Mouse (Mus musculus) heart, embryonic 15.5 days (tissue): ENCODE measurements around the gene Tango2. TPM values are rescaled to one million over a fixed set of nuclear protein-coding genes. Genes with fewer than 3 reads are reported as not detected.
A peak's percentile ranks its signal among the peaks of the same experiment; 100 is the strongest.

ENCODE experiments used
- ATAC-seq: fragments of 200-750 bp; cut with Nextera tagmentation; replicated peaks from 2 replicates; pipeline ENCODE4 v1.8.0; 2017; ENCODE audit warnings: low read depth, moderate TSS enrichment; ENCODE audit not compliant: insufficient number of reproducible peaks, insufficient read depth, low FRiP score
- H3K27ac ChIP-seq: fragments of 300-500 bp; sonication (generic); 2 replicates; pipeline ENCODE4 v1.5.1; 2015; ENCODE audit warnings: mild to moderate bottlenecking, inconsistent platforms
- H3K27me3 ChIP-seq: fragments of 300-500 bp; sonication (generic); 2 replicates; pipeline ENCODE4 v1.6.1; 2015; ENCODE audit warnings: inconsistent platforms
- H3K36me3 ChIP-seq: fragments of 300-500 bp; sonication (generic); 2 replicates; pipeline ENCODE4 v1.6.1; 2015; ENCODE audit warnings: mild to moderate bottlenecking, inconsistent platforms
- H3K4me1 ChIP-seq: fragments of 300-500 bp; sonication (generic); replicated peaks from 2 replicates; pipeline ENCODE4 v1.6.1; 2015; ENCODE audit warnings: inconsistent platforms
- H3K4me2 ChIP-seq: fragments of 300-500 bp; sonication (generic); 2 replicates; pipeline ENCODE4 v1.6.1; 2015; ENCODE audit warnings: inconsistent platforms, mild to moderate bottlenecking, moderate library complexity
- H3K4me3 ChIP-seq: fragments of 300-500 bp; sonication (generic); 2 replicates; pipeline ENCODE4 v1.5.1; 2015; ENCODE audit warnings: mild to moderate bottlenecking, inconsistent platforms
- H3K9ac ChIP-seq: fragments of 300-500 bp; sonication (generic); 2 replicates; pipeline ENCODE4 v1.6.1; 2015; ENCODE audit warnings: mild to moderate bottlenecking, inconsistent platforms
- H3K9me3 ChIP-seq: fragments of 300-500 bp; sonication (generic); replicated peaks from 2 replicates; pipeline ENCODE4 v1.6.1; 2016; ENCODE audit warnings: inconsistent platforms
- WGBS: fragments of 180-500 bp; shearing (Covaris S2); methylation state at CpG from one replicate; pipeline ENCODE4 v1.1.7; 2015; ENCODE audit warnings: mixed read lengths; 5-methylcytosine and 5-hydroxymethylcytosine counted together
- polyA plus RNA-seq: library from polyadenylated mRNA; unstranded; fragments of >200 nt; fragmentation: Nextera tagmentation; extraction: Ambion mirVana; gene quantifications from 2 replicates; pipeline ENCODE4 v1.2.1, GENCODE M21; 2015

Gene Tango2
- polyA plus RNA-seq, 1 experiment from 2014 or later = 61.4 TPM

DNA sequence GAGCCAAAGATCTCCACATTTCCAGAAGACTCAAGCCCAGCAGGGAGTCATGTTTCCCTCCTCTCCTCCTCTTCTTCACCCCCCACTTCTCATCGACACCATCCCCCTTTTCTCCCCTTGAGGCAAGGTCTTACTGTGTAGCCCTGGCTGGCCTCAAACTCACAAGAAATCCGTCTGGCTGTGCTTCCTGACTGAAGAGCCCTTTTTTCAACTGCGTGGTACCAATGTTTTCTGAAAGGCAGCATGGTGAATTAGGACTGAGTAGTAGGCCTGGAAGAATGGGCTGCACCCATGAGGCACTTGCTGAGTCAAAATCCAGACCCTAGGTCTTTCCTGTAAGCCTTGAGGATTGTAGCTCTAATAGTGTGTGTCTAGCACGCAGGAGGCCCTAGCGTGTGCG lies 42.5 kb upstream of the Tango2 start:
- Histone ChIP-seq H3K9me3 (no peaks in the 10 kb centered on the region), H3K4me2 (no peak overlapping the region), H3K4me3 (no peak overlapping the region), H3K27ac (no peak overlapping the region), H3K9ac (no peak overlapping the region), H3K4me1 (peaks cover 55% of the 10 kb centered on the region), H3K36me3 (no peaks in the 10 kb centered on the region), H3K27me3 (no peaks in the 10 kb centered on the region)
- ATAC-seq = no peak
- WGBS = 73% methylated on average over 6 of the region's 6 CpGs

- no peak overlapping the region for H3K4me2 ChIP-seq
Observed at GRCm38 (mm10) chr16:18388583-18389435, 40.9 kb upstream of the Tango2 start.

DNA sequence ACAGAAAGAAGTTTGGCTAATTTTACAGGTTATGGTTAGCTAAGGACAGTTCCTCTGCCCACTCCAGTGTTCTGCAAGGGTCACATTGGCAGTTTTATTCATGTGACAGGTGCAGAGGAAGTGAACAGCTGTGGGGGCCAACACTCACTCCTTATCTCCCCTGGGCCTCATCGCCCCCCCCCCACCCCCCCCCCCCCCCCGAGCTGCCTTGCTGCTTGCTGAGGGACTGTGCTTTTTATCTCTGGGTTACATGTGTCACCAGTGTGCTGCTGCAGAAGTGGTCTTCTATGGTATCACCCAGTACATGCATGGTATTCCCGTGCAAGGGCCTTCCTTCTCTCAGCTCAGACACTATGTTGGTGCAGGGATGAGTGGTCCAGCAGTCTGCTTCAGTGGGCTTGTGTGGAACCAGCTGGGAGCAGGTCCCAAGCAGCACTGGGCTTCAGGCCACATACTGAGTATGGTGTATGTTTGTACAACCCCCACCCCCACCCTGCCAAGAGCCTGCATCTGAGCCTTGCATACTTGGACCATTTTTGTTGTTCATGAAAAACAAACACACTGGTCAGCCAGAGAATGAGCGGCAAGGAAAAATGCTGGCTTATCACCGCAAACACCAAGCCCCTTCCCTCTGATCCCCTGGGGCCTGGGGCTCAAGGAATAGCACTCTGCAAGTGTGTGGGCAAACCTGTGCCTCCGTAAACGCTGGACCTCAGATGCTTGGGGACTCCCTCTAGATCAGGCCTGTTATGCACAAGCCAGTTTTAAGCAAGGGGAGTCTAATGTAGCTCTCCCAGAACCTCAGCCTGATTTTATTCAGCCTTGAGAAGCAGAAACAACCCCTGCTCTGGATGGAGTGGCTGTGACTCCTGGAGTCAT lies 40.0 kb upstream of the Tango2 start:
- Histone ChIP-seq H3K27ac (peak overlapping the region; percentile 48), H3K4me3 (no peak overlapping the region), H3K27me3 (no peaks in the 10 kb centered on the region), H3K4me1 (peaks cover 47% of the 10 kb centered on the region), H3K36me3 (no peaks in the 10 kb centered on the region), H3K9me3 (no peaks in the 10 kb centered on the region), H3K9ac (no peak overlapping the region; the same call in 1 of the 2 replicates), H3K4me2 (no peak overlapping the region)
- ATAC-seq = no peak
- WGBS = 30% methylated on average over 7 of the region's 7 CpGs

More at GRCm38 (mm10) chr16:18388583-18389435, 40.9 kb upstream of the Tango2 start:
- WGBS = 83% methylated on average over 14 of the region's 14 CpGs
- Histone ChIP-seq H3K36me3 (no peaks in the 10 kb centered on the region), H3K27me3 (no peaks in the 10 kb centered on the region), H3K27ac (peak overlapping the region; percentile 48), H3K9ac (no peak overlapping the region; the same call in 1 of the 2 replicates), H3K4me3 (no peak overlapping the region), H3K9me3 (no peaks in the 10 kb centered on the region), H3K4me1 (peaks cover 45% of the 10 kb centered on the region)
- ATAC-seq = no peak

GRCm38 (mm10) chr16:18386972-18387371 lies 39.1 kb upstream of the Tango2 start:
- no peak overlapping the region for H3K27ac ChIP-seq

DNA sequence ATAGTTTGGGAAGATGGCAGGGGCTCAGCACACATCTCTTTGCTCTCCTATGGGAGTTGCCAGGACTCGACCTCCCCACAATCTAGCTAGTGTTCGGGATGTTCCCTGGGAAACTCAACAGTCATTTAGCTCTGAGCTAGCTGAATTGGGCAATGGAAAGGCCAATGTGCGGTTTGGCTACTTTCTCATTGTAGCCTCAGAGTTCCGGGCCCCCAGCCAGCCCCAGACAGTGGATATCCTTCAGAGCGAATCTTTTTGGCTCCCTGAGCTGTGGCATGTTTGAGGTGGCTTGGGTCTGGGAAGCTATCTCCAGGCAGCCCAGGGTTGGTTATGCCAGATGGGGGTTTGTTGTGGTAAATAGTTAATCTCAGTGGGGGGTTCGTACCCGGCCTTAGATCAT lies 38.5 kb upstream of the Tango2 start:
- no peak for ATAC-seq
- H3K36me3 ChIP-seq = no peaks in the 10 kb centered on the region
- 79% methylated on average over 7 of the region's 7 CpGs for WGBS
- no peak overlapping the region for H3K27ac ChIP-seq
- H3K4me1 ChIP-seq = peaks cover 45% of the 10 kb centered on the region
- no peaks in the 10 kb centered on the region for H3K9me3 ChIP-seq
- no peak overlapping the region for H3K4me3 ChIP-seq
- no peak overlapping the region for H3K4me2 ChIP-seq
- no peaks in the 10 kb centered on the region for H3K27me3 ChIP-seq
- H3K9ac ChIP-seq = no peak overlapping the region

More at GRCm38 (mm10) chr16:18386972-18387371, 39.1 kb upstream of the Tango2 start:
- Histone ChIP-seq H3K4me1 (peaks cover 46% of the 10 kb centered on the region), H3K4me2 (no peak overlapping the region), H3K9me3 (no peaks in the 10 kb centered on the region), H3K9ac (no peak overlapping the region), H3K4me3 (no peak overlapping the region), H3K36me3 (no peaks in the 10 kb centered on the region), H3K27me3 (no peaks in the 10 kb centered on the region)
- ATAC-seq = no peak
- 45% methylated on average over 3 of the region's 3 CpGs for whole genome bisulfite sequencing

- Histone ChIP-seq H3K27ac (no peak overlapping the region), H3K4me1 (peaks cover 49% of the 10 kb centered on the region), H3K4me3 (no peak overlapping the region), H3K9me3 (no peaks in the 10 kb centered on the region), H3K36me3 (no peaks in the 10 kb centered on the region), H3K9ac (no peak overlapping the region), H3K27me3 (no peaks in the 10 kb centered on the region), H3K4me2 (no peak overlapping the region)
- WGBS = 66% methylated on average over 5 of the region's 5 CpGs
- no peak for ATAC-seq
Observed at GRCm38 (mm10) chr16:18385411-18385810, 37.5 kb upstream of the Tango2 start.

DNA sequence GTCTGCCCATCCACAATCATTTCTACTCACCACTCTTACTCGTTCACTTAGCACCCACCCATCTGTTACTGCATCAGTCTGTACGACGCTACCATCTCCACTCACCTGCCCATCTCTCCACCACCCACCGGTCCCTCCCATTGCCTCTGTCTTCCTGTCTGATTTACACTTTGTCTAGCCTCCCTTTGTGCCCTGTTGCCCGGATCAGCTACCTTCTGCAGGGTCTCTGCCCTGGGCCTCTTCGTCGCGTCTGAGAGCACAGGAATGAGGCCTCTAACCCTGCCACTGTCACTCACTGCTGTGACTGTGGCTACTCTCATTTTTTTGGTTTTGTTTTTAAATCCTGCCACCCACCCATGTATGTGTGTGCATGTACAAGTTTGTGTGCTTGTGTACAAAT lies 36.8 kb upstream of the Tango2 start:
- no peak for ATAC-seq
- Histone ChIP-seq H3K4me1 (peaks cover 56% of the 10 kb centered on the region), H3K9ac (no peak overlapping the region), H3K36me3 (no peaks in the 10 kb centered on the region), H3K27me3 (no peaks in the 10 kb centered on the region), H3K9me3 (no peaks in the 10 kb centered on the region), H3K27ac (no peak overlapping the region), H3K4me3 (no peak overlapping the region), H3K4me2 (no peak overlapping the region)
- 87% methylated on average over 8 of the region's 8 CpGs for WGBS

- H3K27me3 ChIP-seq = no peaks in the 10 kb centered on the region
- no peaks in the 10 kb centered on the region for H3K9me3 ChIP-seq
- H3K4me1 ChIP-seq = peaks cover 57% of the 10 kb centered on the region
- H3K27ac ChIP-seq = no peak overlapping the region
- no peaks in the 10 kb centered on the region for H3K36me3 ChIP-seq
- H3K9ac ChIP-seq = no peak overlapping the region
- no peak overlapping the region for H3K4me3 ChIP-seq
- H3K4me2 ChIP-seq = no peak overlapping the region
- WGBS = 82% methylated on average over 7 of the region's 7 CpGs
- no peak for ATAC-seq
Observed at GRCm38 (mm10) chr16:18384211-18384610, 36.3 kb upstream of the Tango2 start.

GRCm38 (mm10) chr16:18383756-18384155 lies 35.9 kb upstream of the Tango2 start:
- no peak for ATAC-seq
- peak overlapping the region; percentile 13; the same call in 1 of the 2 replicates for H3K27ac ChIP-seq
- H3K9ac ChIP-seq = no peak overlapping the region
- no peaks in the 10 kb centered on the region for H3K36me3 ChIP-seq
- H3K27me3 ChIP-seq = no peaks in the 10 kb centered on the region
- 41% methylated on average over 3 of the region's 3 CpGs for WGBS
- H3K4me2 ChIP-seq = no peak overlapping the region
- H3K9me3 ChIP-seq = no peaks in the 10 kb centered on the region
- H3K4me1 ChIP-seq = peaks cover 55% of the 10 kb centered on the region
- H3K4me3 ChIP-seq = no peak overlapping the region

DNA sequence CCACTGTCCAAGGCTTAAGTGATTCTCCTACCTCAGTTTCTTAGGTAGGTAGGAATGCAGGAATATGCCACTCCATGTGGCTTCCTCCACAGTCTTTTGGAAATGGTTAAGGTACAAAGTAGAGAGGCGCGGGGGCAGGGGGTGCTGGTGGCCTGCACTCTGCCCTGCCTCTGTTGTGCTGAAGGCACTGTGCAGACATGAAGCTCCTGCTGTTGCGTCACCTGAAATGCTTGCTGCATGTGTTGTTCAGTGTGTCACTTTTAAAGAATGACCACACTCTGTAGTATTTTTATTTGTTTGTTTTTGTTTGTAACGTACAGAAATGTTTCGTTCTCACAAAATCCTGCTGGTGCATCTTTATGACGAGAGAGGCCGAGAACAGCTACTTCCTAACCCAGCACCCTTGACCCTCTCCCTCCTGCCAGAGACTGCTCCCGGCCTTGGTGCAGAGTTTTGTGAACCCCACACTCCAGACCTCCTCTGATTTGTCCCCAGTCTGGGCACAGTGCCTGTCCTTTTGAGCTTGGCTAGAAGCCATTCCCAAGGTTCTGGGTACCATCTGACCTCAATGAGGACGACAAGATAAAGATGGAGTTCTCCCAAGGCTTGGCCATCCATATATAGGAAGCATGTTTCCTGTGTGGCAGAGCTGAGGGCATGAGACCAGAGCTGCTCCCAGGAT lies 35.3 kb upstream of the Tango2 start:
- H3K27ac ChIP-seq = peak overlapping the region; percentile 13; the same call in 1 of the 2 replicates

More for the DNA sequence above, 35.3 kb upstream of the Tango2 start:
- H3K4me1 ChIP-seq = peaks cover 49% of the 10 kb centered on the region
- no peak overlapping the region for H3K4me3 ChIP-seq
- no peak overlapping the region for H3K4me2 ChIP-seq
- no peaks in the 10 kb centered on the region for H3K36me3 ChIP-seq
- peak; percentile 48; the same call in 1 of the 2 replicates for ATAC-seq
- WGBS = 67% methylated on average over 9 of the region's 9 CpGs
- H3K9me3 ChIP-seq = no peaks in the 10 kb centered on the region
- no peak overlapping the region for H3K9ac ChIP-seq
- no peaks in the 10 kb centered on the region for H3K27me3 ChIP-seq
